Mouse (Mus musculus): ENCODE data around the gene Musk. TPM values are rescaled to one million over a fixed set of nuclear protein-coding genes. Genes with fewer than 3 reads are reported as not detected.

Musk gene
- total and polyA plus RNA-seq, 3 experiments: not detected

GRCm38 (mm10) chr4:58326746-58327145, 41.0 kb downstream of the Musk start:
- Histone ChIP-seq H3K79me2 (ENCODE audit: control insufficient read depth, insufficient read depth, low read length, poor library complexity) (no peaks in the 10 kb centered on the region), H3K4me1 (ENCODE audit: control insufficient read depth in 1 of 2, insufficient read depth in 2 of 2, low read length in 2 of 2) (no peaks in the 10 kb centered on the region), H3K4me3 (ENCODE audit: control insufficient read depth in 1 of 2, insufficient read depth in 1 of 2, low read depth in 2 of 2, low read length in 2 of 2) (no peak overlapping the region), H3K27ac (ENCODE audit: control insufficient read depth, low read depth, low read length) (no peak overlapping the region), H3K36me3 (ENCODE audit: control insufficient read depth in 1 of 2, insufficient read depth in 2 of 2, low read length in 2 of 2) (no peaks in the 10 kb centered on the region), H3K9ac (ENCODE audit: control insufficient read depth, low read depth, low read length, poor library complexity, severe bottlenecking) (no peak overlapping the region), H3K27me3 (ENCODE audit: control insufficient read depth in 1 of 2, insufficient read depth in 2 of 2, low read length in 2 of 2) (no peaks in the 10 kb centered on the region), H3K9me3 (replicated peaks; ENCODE audit: insufficient read depth, low read length) (no peaks in the 10 kb centered on the region)
- no peak for TF ChIP-seq MAX (IDR thresholded peaks at IDR 0.05; ENCODE audit: low read length)
- no peak for TF ChIP-seq GABPA (IDR thresholded peaks at IDR 0.05; ENCODE audit: low read depth, low read length)
- no peak for TF ChIP-seq CHD1 (IDR thresholded peaks at IDR 0.05; ENCODE audit: low read depth, low read length)
- no peak for TF ChIP-seq MYC (IDR thresholded peaks at IDR 0.05; ENCODE audit: low read depth, low read length)
- no peak for TF ChIP-seq MEF2A (IDR thresholded peaks at IDR 0.05; ENCODE audit: extremely low read depth, insufficient replicate concordance, low read depth, low read length, poor library complexity, severe bottlenecking)
- TF ChIP-seq POLR2AphosphoS5 (IDR thresholded peaks at IDR 0.05; ENCODE audit: borderline replicate concordance, low read depth, low read length): no peak
- TF ChIP-seq UBTF (IDR thresholded peaks at IDR 0.05; ENCODE audit: borderline replicate concordance, insufficient read depth, low read depth, low read length): no peak
- no peak for TF ChIP-seq ZC3H11A (IDR thresholded peaks at IDR 0.05; ENCODE audit: low read depth, low read length)
- TF ChIP-seq BHLHE40 (IDR thresholded peaks at IDR 0.05; ENCODE audit: borderline replicate concordance, low read depth, low read length): no peak
- TF ChIP-seq SMC3 (IDR thresholded peaks at IDR 0.05; ENCODE audit: low read depth, low read length): no peak
- no peak for DNase-seq (ENCODE audit: low read depth, low spot score)

GRCm38 (mm10) chr4:58328231-58328630, 42.5 kb downstream of the Musk start:
- no peaks in the 10 kb centered on the region for H3K36me3 ChIP-seq (ENCODE audit: control insufficient read depth in 1 of 2, insufficient read depth in 2 of 2, low read length in 2 of 2)
- H3K4me1 ChIP-seq (ENCODE audit: control insufficient read depth in 1 of 2, insufficient read depth in 2 of 2, low read length in 2 of 2): no peaks in the 10 kb centered on the region
- no peaks in the 10 kb centered on the region for H3K27me3 ChIP-seq (ENCODE audit: control insufficient read depth in 1 of 2, insufficient read depth in 2 of 2, low read length in 2 of 2)
- no peak for TF ChIP-seq MEF2A (IDR thresholded peaks at IDR 0.05; ENCODE audit: extremely low read depth, insufficient replicate concordance, low read depth, low read length, poor library complexity, severe bottlenecking)
- no peak for TF ChIP-seq CHD1 (IDR thresholded peaks at IDR 0.05; ENCODE audit: low read depth, low read length)
- TF ChIP-seq MAFK (IDR thresholded peaks at IDR 0.05; ENCODE audit: borderline replicate concordance, low read depth, low read length): no peak
- TF ChIP-seq ZMIZ1 (IDR thresholded peaks at IDR 0.05; ENCODE audit: low read depth, low read length): no peak
- no peak for TF ChIP-seq SIN3A (IDR thresholded peaks at IDR 0.05; ENCODE audit: low read length)
- TF ChIP-seq BHLHE40 (IDR thresholded peaks at IDR 0.05; ENCODE audit: borderline replicate concordance, low read depth, low read length): no peak
- TF ChIP-seq NRF1 (IDR thresholded peaks at IDR 0.05; ENCODE audit: insufficient read depth, low read depth, low read length, poor library complexity, severe bottlenecking): no peak
- no peak for TF ChIP-seq TCF12 (IDR thresholded peaks at IDR 0.05; ENCODE audit: low read depth, low read length)
- no peak for TF ChIP-seq CTCF (IDR thresholded peaks at IDR 0.05 in 2 of 3, conservative IDR thresholded peaks at IDR 0.05 in 1 of 3; ENCODE audit: control insufficient read depth in 1 of 3, insufficient read depth in 1 of 3, low read depth in 2 of 3, low read length in 3 of 3, poor library complexity in 1 of 3, severe bottlenecking in 1 of 3)
- TF ChIP-seq ZC3H11A (IDR thresholded peaks at IDR 0.05; ENCODE audit: low read depth, low read length): no peak
- TF ChIP-seq KAT2A (conservative IDR thresholded peaks at IDR 0.05; ENCODE audit: low read depth, low read length): no peak
- TF ChIP-seq E2F4 (IDR thresholded peaks at IDR 0.05; ENCODE audit: borderline replicate concordance, low read depth, low read length): no peak
- no peak overlapping the region for H3K9ac ChIP-seq (ENCODE audit: control insufficient read depth, low read depth, low read length, poor library complexity, severe bottlenecking)
- H3K79me2 ChIP-seq (ENCODE audit: control insufficient read depth, insufficient read depth, low read length, poor library complexity): no peaks in the 10 kb centered on the region
- H3K27ac ChIP-seq (ENCODE audit: control insufficient read depth, low read depth, low read length): no peak overlapping the region
- DNase-seq (ENCODE audit: low read depth, low spot score): no peak
- no peaks in the 10 kb centered on the region for H3K9me3 ChIP-seq (replicated peaks; ENCODE audit: insufficient read depth, low read length)
- no peak overlapping the region for H3K4me3 ChIP-seq (ENCODE audit: control insufficient read depth in 1 of 2, insufficient read depth in 1 of 2, low read depth in 2 of 2, low read length in 2 of 2)
